Mouse (Mus musculus) embryo, embryonic 9.5 days (tissue): ENCODE measurements at regions not wholly inside any gene's neighbourhood (a gene's known extent, or its start where the extent isn't known, plus 50 kb on each side); places are given as distances from the start of the nearest gene placed in this dataset.

Source experiments
- DNase-seq: peaks from one replicate; pipeline ENCODE4 v3.0.0-alpha.2; 2017; ENCODE audit errors: extremely low spot score

DNA sequence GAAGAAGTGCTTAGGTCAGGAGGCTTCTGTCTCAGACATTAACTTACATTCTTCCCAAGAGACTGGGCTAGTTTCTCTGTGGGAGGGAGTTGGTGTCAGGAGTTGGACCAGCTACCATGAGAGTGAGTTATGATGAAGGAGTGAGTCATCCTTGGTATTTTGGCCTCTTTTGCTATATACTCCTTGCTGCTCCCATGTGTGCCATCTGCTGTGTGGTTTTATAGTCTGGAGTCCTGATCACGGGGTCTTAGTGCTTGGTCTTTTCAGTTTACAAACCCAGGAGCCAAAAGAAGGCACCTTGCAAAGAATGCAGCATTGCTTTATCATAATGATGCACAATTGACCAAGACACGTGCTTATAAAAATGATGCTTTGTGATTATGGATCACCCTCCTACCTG lies 56.6 kb downstream of the Zfp503 start:
- DNase-seq: no peak

DNA sequence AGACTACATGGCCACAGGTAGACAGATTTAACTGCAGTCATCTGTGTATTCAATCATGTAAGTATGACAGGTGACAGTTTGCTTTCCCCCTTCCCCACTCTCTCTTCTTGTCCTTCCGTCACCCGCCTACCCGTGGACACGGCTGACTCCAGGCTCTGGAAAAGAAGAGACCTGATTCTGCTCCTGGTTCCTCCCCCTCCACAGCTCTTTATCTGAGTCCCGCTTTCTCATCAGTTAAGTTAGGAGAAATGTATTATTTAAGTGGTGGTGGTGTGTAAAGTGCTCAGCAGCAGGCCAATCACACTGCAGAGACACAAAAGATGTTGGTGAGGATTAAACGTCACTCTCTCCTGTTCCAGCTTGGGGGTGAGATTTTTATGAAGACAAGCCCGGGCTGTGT lies 57.5 kb downstream of the Zfp503 start:
- no peak for DNase-seq

DNA sequence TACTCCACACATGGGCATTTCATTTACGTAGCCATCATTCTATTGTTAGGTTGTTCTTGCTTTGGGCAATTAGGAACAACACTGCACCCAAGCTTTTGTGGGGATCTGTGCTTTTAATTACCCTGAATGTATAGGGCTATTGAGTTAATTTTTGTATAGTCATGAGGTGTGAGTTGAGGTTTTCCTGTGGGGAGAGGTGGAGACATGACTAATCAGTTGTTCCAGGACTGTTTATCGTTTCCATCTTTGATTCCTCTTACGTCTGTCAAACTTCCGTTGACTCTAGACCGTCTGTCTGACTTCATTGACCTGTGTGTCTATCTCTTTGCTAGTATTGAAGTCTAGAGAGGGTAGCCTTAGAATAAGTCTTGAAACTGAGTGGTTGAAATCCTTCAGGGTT lies 60.4 kb downstream of the Zfp503 start:
- no peak for DNase-seq

DNA sequence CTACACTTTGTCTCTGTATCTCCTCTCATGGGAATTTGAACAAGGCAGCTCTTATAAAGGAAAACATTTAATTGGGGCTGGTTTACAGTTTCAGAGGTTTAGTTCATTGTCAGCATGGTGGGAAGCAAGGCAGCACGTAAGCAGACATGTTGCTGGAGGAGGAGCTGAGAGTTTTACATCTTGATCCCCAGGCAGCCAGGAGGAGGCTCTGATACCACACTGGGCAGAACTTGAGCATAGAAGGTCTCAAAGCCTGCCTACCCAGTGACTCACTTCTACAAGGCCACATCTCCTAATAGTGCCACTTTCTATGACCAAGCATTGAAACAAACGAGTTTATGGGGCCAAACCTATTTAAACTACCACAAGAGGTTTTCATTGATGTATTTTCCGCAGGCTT lies 67.9 kb upstream of the Comtd1 start:
- DNase-seq: no peak

DNA sequence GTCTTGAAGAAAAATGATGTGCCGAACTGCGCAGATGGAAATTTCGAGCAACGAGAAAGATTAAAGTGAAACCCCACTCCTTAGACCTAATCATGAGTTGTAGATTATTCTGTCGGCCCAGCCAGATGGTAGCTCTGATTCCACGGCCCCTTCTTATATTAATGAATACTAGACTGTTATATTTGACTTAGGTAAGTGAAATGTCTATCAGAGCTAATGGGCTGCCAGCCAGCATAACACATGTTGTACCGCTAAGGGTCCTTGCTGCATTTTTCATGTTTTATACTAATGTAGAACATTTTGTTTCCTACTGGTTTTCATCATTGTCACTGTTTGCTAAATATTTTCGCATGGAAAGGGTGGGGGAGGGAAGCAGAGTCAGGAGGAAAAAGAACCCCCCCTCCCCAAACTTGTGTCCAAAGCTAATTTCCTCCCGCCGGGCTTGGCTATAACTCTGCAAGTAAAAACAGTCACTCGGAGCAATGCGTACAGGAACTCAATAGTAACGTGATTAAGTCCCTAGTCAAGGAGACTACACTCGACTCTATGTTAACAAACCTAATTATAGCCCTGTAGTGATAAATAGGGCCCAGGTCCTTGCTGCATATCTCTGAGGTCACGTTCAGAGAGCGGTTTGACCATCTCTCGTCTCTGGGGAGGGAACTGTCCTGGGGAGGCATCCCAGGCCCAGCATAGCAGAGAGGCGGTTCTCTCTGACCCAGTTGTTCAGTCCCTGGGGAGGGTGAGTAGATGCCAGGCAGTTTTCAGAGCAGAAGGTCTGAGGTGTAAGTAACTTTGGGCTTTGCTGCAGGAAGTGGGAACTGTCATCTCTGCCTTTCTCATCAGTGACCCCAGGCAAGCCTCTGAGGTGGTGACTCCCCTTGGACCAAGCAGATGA lies 56.0 kb upstream of the Comtd1 start:
- DNase-seq: peak; percentile 44

DNA sequence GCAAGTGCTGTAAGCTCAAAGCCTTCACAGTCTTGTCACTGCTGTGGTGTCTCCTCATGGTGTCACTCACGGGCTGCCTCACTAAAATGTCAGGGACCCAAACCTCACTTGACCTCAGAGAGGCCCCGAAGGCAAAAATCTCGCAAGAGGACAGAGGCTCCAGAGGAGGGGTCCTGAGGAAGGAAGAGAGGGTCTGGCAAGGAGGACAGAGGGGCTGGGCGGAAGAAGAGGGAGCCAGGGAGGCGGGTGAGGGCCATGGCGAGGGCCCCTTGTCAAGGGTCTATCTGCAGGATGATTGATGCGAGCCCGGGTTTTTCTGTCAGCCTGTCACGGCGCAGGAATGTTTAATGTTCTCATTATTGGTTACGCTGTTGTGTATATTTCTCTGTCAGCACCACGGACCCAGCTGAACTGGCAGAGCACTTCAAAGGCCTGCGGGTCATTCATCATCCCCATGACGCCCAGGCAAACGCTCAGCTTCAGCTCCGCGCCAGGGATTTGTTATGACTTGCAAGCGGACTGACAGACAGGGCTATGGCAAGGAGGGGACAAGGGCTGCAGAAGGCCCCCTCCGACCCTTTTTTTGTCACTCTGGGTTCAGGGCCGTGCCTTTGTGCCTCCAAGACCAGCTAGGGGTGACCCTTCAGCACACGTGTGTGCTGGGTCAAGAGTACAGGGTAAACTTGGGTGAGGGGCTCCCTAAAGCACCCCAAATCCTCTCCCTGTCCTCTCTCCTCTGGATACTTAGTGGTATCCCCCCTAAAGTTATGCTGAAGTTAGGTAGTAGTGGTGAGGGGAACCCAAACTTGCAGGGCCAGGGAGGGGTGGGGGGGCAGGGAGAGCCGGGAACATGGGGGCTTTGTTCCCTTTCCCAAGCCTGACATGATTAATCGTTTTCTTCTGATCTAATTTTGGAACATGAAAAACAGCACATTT lies 55.1 kb upstream of the Comtd1 start:
- peak; percentile 85 for DNase-seq

DNA sequence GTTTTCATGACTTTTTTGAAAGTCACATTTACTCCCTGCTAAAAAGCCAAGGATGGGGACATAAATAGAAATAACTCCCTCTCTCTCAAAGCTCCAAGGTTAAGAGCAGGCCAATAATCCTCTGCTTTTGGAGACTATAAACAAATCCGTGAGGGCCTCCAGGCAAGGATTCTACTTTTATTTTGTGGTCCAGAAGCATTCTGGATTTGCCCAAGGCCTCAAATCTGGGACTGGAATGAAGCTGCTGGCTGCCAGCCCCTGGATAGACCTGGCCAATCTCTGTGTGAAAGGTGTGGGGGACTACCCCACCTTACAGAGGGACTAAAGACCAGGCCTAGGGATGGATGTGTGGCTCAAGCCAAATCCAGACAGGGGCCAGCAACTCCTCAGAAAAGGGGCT lies 54.1 kb upstream of the Comtd1 start:
- no peak for DNase-seq

DNA sequence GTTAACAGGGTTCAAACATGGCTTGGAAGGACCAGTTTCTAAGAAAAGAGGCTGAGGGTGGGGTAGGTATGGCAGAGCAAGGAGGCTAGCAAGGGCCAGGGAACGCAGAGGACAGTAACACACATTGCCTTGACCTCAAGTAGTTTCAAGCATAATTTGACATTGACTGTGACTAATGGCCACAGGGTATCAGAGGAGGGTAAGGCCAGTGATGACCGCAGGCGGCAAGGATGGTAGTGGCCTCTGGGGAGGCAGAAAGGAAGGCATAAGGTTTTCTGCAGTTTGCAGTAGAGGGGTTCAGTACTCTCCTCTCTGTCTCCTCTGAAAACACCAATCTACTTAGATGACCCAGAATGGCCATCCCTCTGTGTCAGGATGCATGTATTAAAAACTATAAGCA lies 53.7 kb upstream of the Comtd1 start:
- no peak for DNase-seq

DNA sequence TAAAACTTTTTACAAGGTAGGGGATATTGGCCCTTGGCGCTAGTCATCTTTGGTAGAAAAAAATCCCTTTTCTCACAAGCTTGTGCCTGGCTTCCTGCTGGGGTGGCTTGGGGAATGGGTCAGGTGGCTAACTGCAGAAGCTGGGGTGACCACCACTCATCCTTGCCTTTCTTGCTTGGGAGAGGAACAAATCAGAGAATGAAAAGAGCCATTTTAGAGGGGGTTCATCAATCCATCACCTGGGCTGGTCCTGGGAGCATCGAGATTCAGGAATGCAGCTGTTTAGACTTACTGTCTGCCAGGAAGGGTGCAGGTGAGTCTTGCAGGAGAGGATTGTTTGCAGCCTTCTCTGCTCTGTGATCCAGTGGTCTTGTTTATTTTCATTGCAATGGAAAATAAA lies 52.2 kb upstream of the Comtd1 start:
- no peak for DNase-seq

DNA sequence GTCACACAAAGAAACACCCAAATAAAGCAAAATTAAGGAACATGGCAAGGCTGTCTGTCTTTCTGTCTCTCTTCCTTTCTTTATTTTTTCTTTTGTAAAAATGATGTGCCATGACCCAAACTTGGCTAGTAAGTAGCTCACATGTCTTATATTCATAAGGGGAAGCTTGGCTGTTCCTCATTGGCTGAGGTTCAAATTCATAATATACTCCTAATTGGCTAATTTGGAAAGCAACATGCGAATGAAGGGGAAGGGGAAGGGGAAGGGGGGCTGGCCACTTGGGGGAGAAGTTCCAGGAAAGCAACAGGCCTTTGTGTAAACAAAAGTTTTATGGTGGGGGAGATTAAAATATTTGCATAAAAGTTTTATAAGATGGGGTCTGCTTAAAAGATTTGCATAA lies 51.7 kb upstream of the Comtd1 start:
- DNase-seq: no peak
